Mouse (Mus musculus) hindbrain, embryonic 16.5 days (tissue): ENCODE results near the gene Dbnl. TPM values are rescaled to one million over a fixed set of nuclear protein-coding genes. Genes with fewer than 3 reads are reported as not detected.
"Not testable (repeated sequence)": the region's sequence is repeated elsewhere in the genome, so short reads cannot be mapped to it uniquely, and the experiment has no call there.

ENCODE experiments used
- ATAC-seq: fragments of 200-750 bp; cut with Nextera tagmentation; 2 replicates; pipeline ENCODE4 v1.8.0; 2017; ENCODE audit warnings: moderate TSS enrichment, moderate library complexity
- H3K27ac ChIP-seq: fragments of 300-500 bp; sonication (generic); 2 replicates; pipeline ENCODE4 v1.5.1; 2014; ENCODE audit warnings: low read depth, mild to moderate bottlenecking, control low read depth, low read length, moderate library complexity
- H3K27me3 ChIP-seq: fragments of 300-500 bp; sonication (generic); replicated peaks from 2 replicates; pipeline ENCODE4 v1.6.1; 2014; ENCODE audit warnings: low read length; ENCODE audit not compliant: control insufficient read depth, insufficient read depth
- H3K36me3 ChIP-seq: fragments of 300-500 bp; sonication (generic); 2 replicates; pipeline ENCODE4 v1.6.1; 2014; ENCODE audit warnings: mild to moderate bottlenecking, low read length, moderate library complexity, mixed read lengths; ENCODE audit not compliant: control insufficient read depth, insufficient read depth
- H3K4me1 ChIP-seq: fragments of 300-500 bp; sonication (generic); 2 replicates; pipeline ENCODE4 v1.6.1; 2014; ENCODE audit warnings: low read depth, low read length; ENCODE audit not compliant: control insufficient read depth, insufficient read depth
- H3K4me2 ChIP-seq: fragments of 300-500 bp; sonication (generic); 2 replicates; pipeline ENCODE4 v1.6.1; 2014; ENCODE audit warnings: mild to moderate bottlenecking, low read length, control low read depth, moderate library complexity
- H3K4me3 ChIP-seq: fragments of 300-500 bp; sonication (generic); 2 replicates; pipeline ENCODE4 v1.5.1; 2014; ENCODE audit warnings: mild to moderate bottlenecking, low read length, control low read depth, moderate library complexity
- H3K9ac ChIP-seq: fragments of 300-500 bp; sonication (generic); 2 replicates; pipeline ENCODE4 v1.6.1; 2014; ENCODE audit warnings: low read depth, mild to moderate bottlenecking, control low read depth, low read length, moderate library complexity
- H3K9me3 ChIP-seq: fragments of 300-500 bp; sonication (generic); 2 replicates; pipeline ENCODE4 v1.6.1; 2014; ENCODE audit warnings: mild to moderate bottlenecking, low read length, moderate library complexity; ENCODE audit not compliant: control insufficient read depth
- WGBS: fragments of 180-500 bp; shearing (Covaris S2); extraction: QIAGEN DNeasy Blood & Tissue Kit; methylation state at CpG from one replicate; pipeline ENCODE4 v1.1.7; 2014; 5-methylcytosine and 5-hydroxymethylcytosine counted together
- polyA plus RNA-seq: library from polyadenylated mRNA; unstranded; fragments of >200 nt; fragmentation: Nextera tagmentation; extraction: Ambion mirVana; gene quantifications from 2 replicates; pipeline ENCODE4 v1.2.1, GENCODE M21; 2015

The Dbnl gene
- polyA plus RNA-seq, 1 experiment from 2014 or later: 148 TPM

- H3K4me1 ChIP-seq: no peaks in the 10 kb centered on the region; the same call in 1 of the 2 replicates
- H3K36me3 ChIP-seq: peaks cover 32% of the 10 kb centered on the region
- H3K9me3 ChIP-seq: no peaks in the 10 kb centered on the region
- 95% methylated on average over 16 of the region's 16 CpGs for WGBS
- no peak overlapping the region for H3K4me2 ChIP-seq
- H3K9ac ChIP-seq: no peak overlapping the region
- H3K27me3 ChIP-seq: no peaks in the 10 kb centered on the region
- no peak overlapping the region for H3K27ac ChIP-seq
- no peak overlapping the region for H3K4me3 ChIP-seq
- no peak for ATAC-seq
Measured at GRCm38 (mm10) chr11:5801511-5801910, 13.2 kb downstream of the Dbnl start.

- ATAC-seq: 0 out of 2 replicates have a peak, but pooled peaks have one; percentile 32
- no peak overlapping the region for H3K9ac ChIP-seq
- H3K27ac ChIP-seq: no peak overlapping the region
Measured at GRCm38 (mm10) chr11:5802005-5802404, 13.7 kb downstream of the Dbnl start.

GRCm38 (mm10) chr11:5802457-5803217, 14.3 kb downstream of the Dbnl start:
- Histone ChIP-seq H3K4me3 (no peak overlapping the region), H3K4me2 (no peak overlapping the region), H3K4me1 (no peaks in the 10 kb centered on the region; the same call in 1 of the 2 replicates), H3K36me3 (peaks cover 22% of the 10 kb centered on the region), H3K9me3 (no peaks in the 10 kb centered on the region), H3K9ac (no peak overlapping the region), H3K27ac (no peak overlapping the region), H3K27me3 (no peaks in the 10 kb centered on the region)
- WGBS: 74% methylated on average over 8 of the region's 8 CpGs
- ATAC-seq: 0 out of 2 replicates have a peak, but pooled peaks have one; percentile 15

More at GRCm38 (mm10) chr11:5802005-5802404, 13.7 kb downstream of the Dbnl start:
- H3K4me2 ChIP-seq: no peak overlapping the region
- no peaks in the 10 kb centered on the region; the same call in 1 of the 2 replicates for H3K4me1 ChIP-seq
- no peaks in the 10 kb centered on the region for H3K9me3 ChIP-seq
- WGBS: 66% methylated on average over 12 of the region's 12 CpGs
- no peak overlapping the region for H3K4me3 ChIP-seq
- no peaks in the 10 kb centered on the region for H3K27me3 ChIP-seq
- peaks cover 27% of the 10 kb centered on the region for H3K36me3 ChIP-seq

GRCm38 (mm10) chr11:5803551-5803981, 15.3 kb downstream of the Dbnl start, which contains the start of gene Pgam2:
Pgam2 (minus strand) TSS chr11:5803733.
- H3K4me3 ChIP-seq: no peak within 1 kb of the TSS
- ATAC-seq: 0 out of 2 replicates have a peak, but pooled peaks have one; percentile 12
- no peaks in the 10 kb centered on the region for H3K9me3 ChIP-seq
- no peaks in the 10 kb centered on the region; the same call in 1 of the 2 replicates for H3K4me1 ChIP-seq
- no peak within 1 kb of the TSS for H3K27ac ChIP-seq
- H3K27me3 ChIP-seq: no peaks in the 10 kb centered on the region
- H3K4me2 ChIP-seq: no peak within 1 kb of the TSS
- H3K9ac ChIP-seq: no peak within 1 kb of the TSS
- WGBS: 59% methylated on average over 8 of the region's 8 CpGs
- peaks cover 15% of the 10 kb centered on the region for H3K36me3 ChIP-seq

GRCm38 (mm10) chr11:5804174-5804573, 15.9 kb downstream of the Dbnl start:
- H3K27ac ChIP-seq: no peak overlapping the region
- no peak overlapping the region for H3K9ac ChIP-seq
- no peaks in the 10 kb centered on the region; the same call in 1 of the 2 replicates for H3K4me1 ChIP-seq
- peaks cover 10% of the 10 kb centered on the region for H3K36me3 ChIP-seq
- H3K9me3 ChIP-seq: no peaks in the 10 kb centered on the region
- ATAC-seq: peak; percentile 26; the same call in 1 of the 2 replicates
- H3K4me3 ChIP-seq: no peak overlapping the region
- WGBS: 80% methylated on average over 5 of the region's 5 CpGs
- no peaks in the 10 kb centered on the region for H3K27me3 ChIP-seq
- no peak overlapping the region for H3K4me2 ChIP-seq

- no peak for ATAC-seq
- Histone ChIP-seq H3K9me3 (no peaks in the 10 kb centered on the region), H3K4me1 (no peaks in the 10 kb centered on the region; the same call in 1 of the 2 replicates), H3K27me3 (no peaks in the 10 kb centered on the region), H3K27ac (no peak overlapping the region), H3K4me3 (no peak overlapping the region), H3K36me3 (no peaks in the 10 kb centered on the region; the same call in 1 of the 2 replicates), H3K9ac (no peak overlapping the region), H3K4me2 (no peak overlapping the region)
- 86% methylated on average over 3 of the region's 3 CpGs for WGBS
Measured at GRCm38 (mm10) chr11:5805711-5806110, 17.4 kb downstream of the Dbnl start.

- 83% methylated on average over 9 of the region's 9 CpGs for WGBS
- ATAC-seq: no peak
- Histone ChIP-seq H3K27me3 (no peaks in the 10 kb centered on the region), H3K4me1 (no peaks in the 10 kb centered on the region; the same call in 1 of the 2 replicates), H3K9me3 (no peaks in the 10 kb centered on the region), H3K4me3 (no peak overlapping the region), H3K9ac (no peak overlapping the region), H3K27ac (no peak overlapping the region), H3K36me3 (no peaks in the 10 kb centered on the region), H3K4me2 (no peak overlapping the region)
Measured at GRCm38 (mm10) chr11:5807956-5808355, 19.7 kb downstream of the Dbnl start.

GRCm38 (mm10) chr11:5809487-5809886, 21.2 kb downstream of the Dbnl start:
- ATAC-seq, H3K36me3 ChIP-seq, H3K4me3 ChIP-seq, H3K9ac ChIP-seq, H3K27ac ChIP-seq, H3K4me2 ChIP-seq, H3K9me3 ChIP-seq, H3K27me3 ChIP-seq, H3K4me1 ChIP-seq: not testable (repeated sequence)
- WGBS: 93% methylated on average over 4 of the region's 4 CpGs

- no peaks in the 10 kb centered on the region for H3K36me3 ChIP-seq
- H3K4me2 ChIP-seq: no peak overlapping the region
- no peaks in the 10 kb centered on the region for H3K27me3 ChIP-seq
- 78% methylated on average over 10 of the region's 10 CpGs for WGBS
- no peaks in the 10 kb centered on the region for H3K4me1 ChIP-seq
- no peak overlapping the region for H3K4me3 ChIP-seq
- H3K9me3 ChIP-seq: no peaks in the 10 kb centered on the region
- H3K27ac ChIP-seq: no peak overlapping the region
- no peak overlapping the region for H3K9ac ChIP-seq
- ATAC-seq: no peak
Measured at GRCm38 (mm10) chr11:5813381-5813780, 25.1 kb downstream of the Dbnl start.
